Mouse (Mus musculus): ENCODE results near the gene Unc5cl. TPM values are rescaled to one million over a fixed set of nuclear protein-coding genes. Genes with fewer than 3 reads are reported as not detected.

Gene Unc5cl
- not detected for total RNA-seq (2021)
- long read RNA-seq, experiment 1 = 0 reads
- long read RNA-seq, experiment 2 = 0 reads

GRCm38 (mm10) chr17:48454688-48455087 is at the start of gene Unc5cl:
Unc5cl (plus strand) TSS chr17:48454901.
- DNase-seq = no peak

GRCm38 (mm10) chr17:48407154-48407553 is 47.5 kb upstream of the Unc5cl start:
- no peak for DNase-seq

GRCm38 (mm10) chr17:48407910-48408525 is 46.7 kb upstream of the Unc5cl start:
- no peak for DNase-seq

GRCm38 (mm10) chr17:48408526-48409291 is 46.0 kb upstream of the Unc5cl start:
- DNase-seq = peak; percentile 86 to 88

GRCm38 (mm10) chr17:48409380-48410298 is 45.1 kb upstream of the Unc5cl start, which contains the start of the genes Nfya and Oard1:
Nfya (minus strand) TSS chr17:48409906.
Oard1 (plus strand) TSS chr17:48410014.
- DNase-seq = peak; percentile 99 to 100

- DNase-seq = no peak
Observed at GRCm38 (mm10) chr17:48410299-48410785, 44.4 kb upstream of the Unc5cl start.

- DNase-seq = no peak
Observed at GRCm38 (mm10) chr17:48411241-48411640, 43.5 kb upstream of the Unc5cl start.

GRCm38 (mm10) chr17:48416011-48416410 is 38.7 kb upstream of the Unc5cl start:
- DNase-seq = no peak

GRCm38 (mm10) chr17:48416425-48417195 is 38.1 kb upstream of the Unc5cl start:
- peak; percentile 40 to 65 for DNase-seq

- no peak for DNase-seq
Observed at GRCm38 (mm10) chr17:48417521-48417920, 37.2 kb upstream of the Unc5cl start.

GRCm38 (mm10) chr17:48418174-48418573 is 36.5 kb upstream of the Unc5cl start:
- DNase-seq = no peak

GRCm38 (mm10) chr17:48418781-48419180 is 35.9 kb upstream of the Unc5cl start:
- no peak for DNase-seq

GRCm38 (mm10) chr17:48419571-48419970 is 35.1 kb upstream of the Unc5cl start:
- no peak for DNase-seq

- DNase-seq = no peak
Observed at GRCm38 (mm10) chr17:48424237-48424636, 30.5 kb upstream of the Unc5cl start.

GRCm38 (mm10) chr17:48425823-48426612 is 28.7 kb upstream of the Unc5cl start:
- no peak for DNase-seq

GRCm38 (mm10) chr17:48426991-48427750 is 27.5 kb upstream of the Unc5cl start:
- no peak for DNase-seq

GRCm38 (mm10) chr17:48427852-48428530 is 26.7 kb upstream of the Unc5cl start:
- no peak for DNase-seq

- no peak for DNase-seq
Observed at GRCm38 (mm10) chr17:48430394-48430793, 24.3 kb upstream of the Unc5cl start.

GRCm38 (mm10) chr17:48431054-48431453 is 23.6 kb upstream of the Unc5cl start:
- DNase-seq = no peak
